Mouse (Mus musculus): Measurements from ENCODE around the gene Scarb1. TPM values are rescaled to one million over a fixed set of nuclear protein-coding genes. Genes with fewer than 3 reads are reported as not detected.
A peak's percentile ranks its signal among the peaks of the same experiment; 100 is the strongest.

Gene Scarb1
- polyA plus RNA-seq, 1 experiment from 2014 or later, result 51.6 TPM

DNA sequence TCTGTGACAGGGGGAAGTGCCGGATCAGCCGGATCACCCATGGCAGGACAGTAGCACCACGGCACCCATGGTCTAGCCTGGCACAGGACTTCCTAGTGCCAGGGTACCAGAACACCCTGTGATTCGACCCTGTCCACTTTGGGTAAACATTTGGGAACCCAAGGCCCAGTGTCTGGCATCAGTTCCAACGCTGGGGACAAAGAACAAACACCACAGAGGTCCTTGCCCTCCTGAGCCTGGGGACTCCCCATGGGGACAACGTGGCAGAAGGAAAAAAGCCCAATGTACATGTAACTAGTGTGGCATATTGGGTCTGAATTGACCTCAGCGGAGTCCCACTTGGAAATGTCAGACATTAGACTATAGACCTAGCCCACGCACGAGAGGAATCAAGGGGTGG is 10.7 kb downstream of the Scarb1 start:
- ATAC-seq, result no peak
- H3K4me2 ChIP-seq (ENCODE audit: low read length), result no peak overlapping the region
- H3K9me3 ChIP-seq (replicated peaks; ENCODE audit: control insufficient read depth, low read length, poor library complexity, severe bottlenecking), result no peaks in the 10 kb centered on the region
- WGBS, result 84% methylated on average over 9 of the region's 9 CpGs
- no peak overlapping the region for H3K4me3 ChIP-seq (ENCODE audit: low read depth, low read length)
- no peak overlapping the region for H3K9ac ChIP-seq (ENCODE audit: low read depth, low read length)
- no peaks in the 10 kb centered on the region for H3K36me3 ChIP-seq (ENCODE audit: control insufficient read depth, insufficient read depth, low read length)
- H3K27ac ChIP-seq (ENCODE audit: low read length), result no peak overlapping the region
- no peaks in the 10 kb centered on the region for H3K4me1 ChIP-seq (ENCODE audit: control insufficient read depth, insufficient read depth, low read length)
- H3K27me3 ChIP-seq (ENCODE audit: control insufficient read depth, insufficient read depth, low read depth, low read length), result no peaks in the 10 kb centered on the region

- Histone ChIP-seq H3K4me3 (ENCODE audit: low read depth, low read length) (peak overlapping the region; percentile 32), H3K36me3 (ENCODE audit: control insufficient read depth, insufficient read depth, low read length) (no peaks in the 10 kb centered on the region), H3K27me3 (ENCODE audit: control insufficient read depth, insufficient read depth, low read depth, low read length) (no peaks in the 10 kb centered on the region), H3K4me2 (ENCODE audit: low read length) (peak overlapping the region; percentile 45), H3K27ac (ENCODE audit: low read length) (no peak overlapping the region), H3K9ac (ENCODE audit: low read depth, low read length) (peak overlapping the region; percentile 23; the same call in 1 of the 2 replicates), H3K9me3 (replicated peaks; ENCODE audit: control insufficient read depth, low read length, poor library complexity, severe bottlenecking) (no peaks in the 10 kb centered on the region), H3K4me1 (ENCODE audit: control insufficient read depth, insufficient read depth, low read length) (no peaks in the 10 kb centered on the region)
- 60% methylated on average over 18 of the region's 18 CpGs for WGBS
- ATAC-seq, result peak; percentile 69
Observed at GRCm38 (mm10) chr5:125327596-125328385, 13.1 kb downstream of the Scarb1 start.

- Histone ChIP-seq H3K27ac (ENCODE audit: low read length) (no peak overlapping the region), H3K4me3 (ENCODE audit: low read depth, low read length) (no peak overlapping the region), H3K4me1 (ENCODE audit: control insufficient read depth, insufficient read depth, low read length) (peaks cover 4% of the 10 kb centered on the region; the same call in 1 of the 2 replicates), H3K9ac (ENCODE audit: low read depth, low read length) (no peak overlapping the region), H3K27me3 (ENCODE audit: control insufficient read depth, insufficient read depth, low read depth, low read length) (no peaks in the 10 kb centered on the region), H3K4me2 (ENCODE audit: low read length) (no peak overlapping the region), H3K9me3 (replicated peaks; ENCODE audit: control insufficient read depth, low read length, poor library complexity, severe bottlenecking) (no peaks in the 10 kb centered on the region), H3K36me3 (ENCODE audit: control insufficient read depth, insufficient read depth, low read length) (no peaks in the 10 kb centered on the region)
- 91% methylated on average over 8 of the region's 8 CpGs for WGBS
- ATAC-seq, result no peak
Observed at GRCm38 (mm10) chr5:125326351-125326750, 14.5 kb downstream of the Scarb1 start.

- ATAC-seq, result no peak
- H3K4me1 ChIP-seq (ENCODE audit: control insufficient read depth, insufficient read depth, low read length), result peaks cover 4% of the 10 kb centered on the region; the same call in 1 of the 2 replicates
- no peaks in the 10 kb centered on the region for H3K9me3 ChIP-seq (replicated peaks; ENCODE audit: control insufficient read depth, low read length, poor library complexity, severe bottlenecking)
- no peak overlapping the region for H3K4me3 ChIP-seq (ENCODE audit: low read depth, low read length)
- H3K27me3 ChIP-seq (ENCODE audit: control insufficient read depth, insufficient read depth, low read depth, low read length), result no peaks in the 10 kb centered on the region
- no peak overlapping the region for H3K4me2 ChIP-seq (ENCODE audit: low read length)
- 80% methylated on average over 11 of the region's 11 CpGs for WGBS
- H3K36me3 ChIP-seq (ENCODE audit: control insufficient read depth, insufficient read depth, low read length), result no peaks in the 10 kb centered on the region
- no peak overlapping the region for H3K27ac ChIP-seq (ENCODE audit: low read length)
- no peak overlapping the region for H3K9ac ChIP-seq (ENCODE audit: low read depth, low read length)
Observed at GRCm38 (mm10) chr5:125325931-125326330, 15.0 kb downstream of the Scarb1 start.

GRCm38 (mm10) chr5:125325285-125325684 is 15.6 kb downstream of the Scarb1 start:
- ATAC-seq, result no peak
- WGBS, result 79% methylated on average over 4 of the region's 4 CpGs
- H3K9me3 ChIP-seq (replicated peaks; ENCODE audit: control insufficient read depth, low read length, poor library complexity, severe bottlenecking), result no peaks in the 10 kb centered on the region
- H3K36me3 ChIP-seq (ENCODE audit: control insufficient read depth, insufficient read depth, low read length), result no peaks in the 10 kb centered on the region
- H3K27me3 ChIP-seq (ENCODE audit: control insufficient read depth, insufficient read depth, low read depth, low read length), result no peaks in the 10 kb centered on the region
- H3K9ac ChIP-seq (ENCODE audit: low read depth, low read length), result no peak overlapping the region
- peaks cover 4% of the 10 kb centered on the region; the same call in 1 of the 2 replicates for H3K4me1 ChIP-seq (ENCODE audit: control insufficient read depth, insufficient read depth, low read length)
- no peak overlapping the region for H3K4me3 ChIP-seq (ENCODE audit: low read depth, low read length)
- H3K27ac ChIP-seq (ENCODE audit: low read length), result no peak overlapping the region
- H3K4me2 ChIP-seq (ENCODE audit: low read length), result no peak overlapping the region

DNA sequence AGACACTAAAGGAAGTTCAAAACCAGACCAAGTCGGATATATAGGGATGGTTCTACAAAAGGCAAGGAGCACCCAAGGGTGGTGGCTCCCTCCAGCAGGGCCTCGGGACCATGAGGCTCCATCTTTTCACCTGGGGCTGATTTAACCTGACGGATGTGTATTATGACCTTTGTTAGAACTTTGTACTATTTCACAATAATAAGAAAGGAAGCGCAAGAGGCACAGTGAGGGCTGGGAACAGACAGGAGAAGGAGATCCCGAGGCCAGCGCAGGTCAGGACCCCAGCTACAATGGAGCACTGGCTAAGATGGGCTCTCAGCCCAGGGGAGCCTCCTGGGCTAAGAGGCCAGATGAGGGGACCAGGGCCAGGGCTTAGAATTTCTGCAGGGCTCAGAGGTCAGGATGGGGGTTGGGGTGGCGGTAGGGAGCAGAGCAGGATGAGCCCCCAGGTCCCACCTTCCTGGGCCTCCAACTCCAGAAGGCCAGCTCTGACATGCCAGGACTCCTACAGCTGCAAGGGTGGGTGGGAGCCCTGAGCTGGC is 16.9 kb downstream of the Scarb1 start:
- H3K4me3 ChIP-seq (ENCODE audit: low read depth, low read length), result no peak overlapping the region
- peaks cover 4% of the 10 kb centered on the region; the same call in 1 of the 2 replicates for H3K4me1 ChIP-seq (ENCODE audit: control insufficient read depth, insufficient read depth, low read length)
- H3K27ac ChIP-seq (ENCODE audit: low read length), result no peak overlapping the region
- H3K9me3 ChIP-seq (replicated peaks; ENCODE audit: control insufficient read depth, low read length, poor library complexity, severe bottlenecking), result no peaks in the 10 kb centered on the region
- 81% methylated on average over 7 of the region's 7 CpGs for WGBS
- no peaks in the 10 kb centered on the region for H3K27me3 ChIP-seq (ENCODE audit: control insufficient read depth, insufficient read depth, low read depth, low read length)
- no peak for ATAC-seq
- H3K4me2 ChIP-seq (ENCODE audit: low read length), result no peak overlapping the region
- no peaks in the 10 kb centered on the region for H3K36me3 ChIP-seq (ENCODE audit: control insufficient read depth, insufficient read depth, low read length)
- no peak overlapping the region for H3K9ac ChIP-seq (ENCODE audit: low read depth, low read length)

GRCm38 (mm10) chr5:125323128-125323527 is 17.8 kb downstream of the Scarb1 start:
- Histone ChIP-seq H3K9me3 (replicated peaks; ENCODE audit: control insufficient read depth, low read length, poor library complexity, severe bottlenecking) (no peaks in the 10 kb centered on the region), H3K4me2 (ENCODE audit: low read length) (no peak overlapping the region), H3K4me3 (ENCODE audit: low read depth, low read length) (no peak overlapping the region), H3K9ac (ENCODE audit: low read depth, low read length) (no peak overlapping the region), H3K4me1 (ENCODE audit: control insufficient read depth, insufficient read depth, low read length) (peaks cover 4% of the 10 kb centered on the region; the same call in 1 of the 2 replicates), H3K27ac (ENCODE audit: low read length) (no peak overlapping the region), H3K27me3 (ENCODE audit: control insufficient read depth, insufficient read depth, low read depth, low read length) (no peaks in the 10 kb centered on the region), H3K36me3 (ENCODE audit: control insufficient read depth, insufficient read depth, low read length) (no peaks in the 10 kb centered on the region)
- WGBS, result 92% methylated on average over 6 of the region's 6 CpGs
- no peak for ATAC-seq

DNA sequence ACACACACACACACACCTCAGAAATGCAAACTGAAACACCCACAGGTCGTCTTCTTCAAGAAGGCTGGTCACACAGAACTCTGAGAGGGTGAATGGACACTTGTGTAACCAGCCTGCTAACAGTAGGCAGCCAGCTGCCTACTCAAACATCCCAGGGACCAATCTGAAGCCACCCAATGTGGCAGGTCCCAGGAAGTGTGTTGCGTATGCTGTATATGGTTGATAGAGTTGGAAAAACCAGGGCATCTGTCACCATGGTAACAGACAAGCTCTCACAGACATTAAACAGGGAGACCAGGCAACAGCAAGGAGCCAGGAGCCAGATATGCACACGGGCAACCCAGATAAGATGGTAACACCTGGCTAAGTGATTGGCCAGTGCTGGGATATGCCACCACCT is 19.1 kb downstream of the Scarb1 start:
- Histone ChIP-seq H3K4me2 (ENCODE audit: low read length) (no peak overlapping the region), H3K27me3 (ENCODE audit: control insufficient read depth, insufficient read depth, low read depth, low read length) (no peaks in the 10 kb centered on the region), H3K4me3 (ENCODE audit: low read depth, low read length) (no peak overlapping the region), H3K4me1 (ENCODE audit: control insufficient read depth, insufficient read depth, low read length) (peaks cover 4% of the 10 kb centered on the region; the same call in 1 of the 2 replicates), H3K9ac (ENCODE audit: low read depth, low read length) (no peak overlapping the region), H3K36me3 (ENCODE audit: control insufficient read depth, insufficient read depth, low read length) (no peaks in the 10 kb centered on the region), H3K9me3 (replicated peaks; ENCODE audit: control insufficient read depth, low read length, poor library complexity, severe bottlenecking) (no peaks in the 10 kb centered on the region), H3K27ac (ENCODE audit: low read length) (no peak overlapping the region)
- ATAC-seq, result peak; percentile 58; the same call in 1 of the 2 replicates
- WGBS, result 63% methylated on average over 3 of the region's 3 CpGs

Measured in midbrain, embryonic 16.5 days (tissue).